Mouse (Mus musculus): ENCODE results near the gene 4930412O13Rik.

DNA sequence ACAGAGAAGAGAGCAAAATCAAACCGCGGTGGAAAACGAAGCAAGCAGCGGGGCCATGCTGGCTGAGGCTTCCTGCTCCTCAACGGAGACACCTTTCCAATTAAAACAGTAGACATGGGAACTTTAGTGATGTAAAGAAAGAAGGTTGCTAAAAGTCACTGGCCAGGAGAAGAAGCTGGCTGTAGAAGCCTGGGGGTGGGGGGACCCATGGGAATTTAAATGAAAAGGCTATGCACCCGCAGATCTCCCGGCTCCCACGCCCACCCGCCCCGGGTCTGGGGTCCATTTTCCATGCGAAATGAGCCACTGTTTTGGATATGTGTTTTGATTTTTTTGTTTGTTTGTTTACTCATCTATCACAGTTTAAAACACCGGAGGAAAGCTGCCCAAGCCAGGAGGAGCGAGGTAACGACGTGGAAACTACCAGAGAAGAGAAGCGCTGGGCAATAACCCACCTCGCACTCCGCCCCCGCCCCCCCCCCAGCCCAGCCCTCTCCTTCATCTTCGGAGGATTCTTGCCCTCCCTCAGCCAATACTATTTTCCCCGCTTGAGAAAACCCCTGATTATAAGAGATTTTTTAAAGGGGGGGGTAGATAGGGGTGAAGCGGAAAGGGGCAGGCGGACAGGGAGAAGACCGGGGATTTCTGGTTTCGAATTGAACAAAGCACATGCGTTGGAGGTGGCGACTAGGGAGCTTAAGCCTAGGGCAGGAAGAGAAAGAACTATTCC lies 2.9 kb downstream of the 4930412O13Rik start:
- TF ChIP-seq CTCF (IDR thresholded peaks at IDR 0.05; ENCODE audit: borderline replicate concordance, extremely low read depth, insufficient read depth, insufficient read length) (no peak), POLR2A (IDR thresholded peaks at IDR 0.05; ENCODE audit: borderline replicate concordance, extremely low read depth, insufficient read depth, insufficient read length, poor library complexity, severe bottlenecking) (no peak)
